Mouse (Mus musculus): ENCODE measurements around the gene Nxpe3. TPM values are rescaled to one million over a fixed set of nuclear protein-coding genes. Genes with fewer than 3 reads are reported as not detected.

Nxpe3 gene
- 0.34 and 0.37 TPM in 2 replicates for total RNA-seq (2014; rRNA removed)
- polyA plus RNA-seq (2012; rRNA removed), result 0.06 and 0.12 TPM in 2 replicates

- Histone ChIP-seq H3K27me3 (ENCODE audit: control insufficient read depth, insufficient read depth, low read length) (no peaks in the 10 kb centered on the region), H3K4me3 (ENCODE audit: insufficient read depth, low read depth, low read length) (peak within 1 kb of the TSS; percentile 71), H3K27ac (replicated peaks; ENCODE audit: insufficient read depth, low read depth, low read length) (no peak within 1 kb of the TSS), H3K79me2 (ENCODE audit: control insufficient read depth, insufficient read depth, low read length) (no peaks in the 10 kb centered on the region), H3K36me3 (ENCODE audit: control insufficient read depth, insufficient read depth, low read length) (no peaks in the 10 kb centered on the region), H3K9ac (ENCODE audit: low read depth, low read length) (peak within 1 kb of the TSS; percentile 71), H3K4me1 (ENCODE audit: control insufficient read depth, insufficient read depth, low read length) (0 out of 2 replicates have a peak, but pooled peaks cover 2% of the 10 kb centered on the region)
- TF ChIP-seq POLR2A (IDR thresholded peaks at IDR 0.05; ENCODE audit: extremely low read depth, insufficient read depth, low read length) (no peak), CTCF (IDR thresholded peaks at IDR 0.05; ENCODE audit: low read depth, low read length) (no peak)
- WGBS, result under 1% methylated on average over 74 of the region's 74 CpGs
- peak; percentile 51 for DNase-seq (ENCODE audit: extremely low read depth, low read depth, low spot score)
Observed at GRCm38 (mm10) chr16:55894893-55895650, at the start of gene Nxpe3. TSS of gene Nxpe3 (minus strand) at chr16:55895285.

GRCm38 (mm10) chr16:55940781-55941180 lies 45.7 kb upstream of the Nxpe3 start:
- Histone ChIP-seq H3K4me1 (ENCODE audit: control insufficient read depth, insufficient read depth, low read length) (no peaks in the 10 kb centered on the region), H3K27me3 (ENCODE audit: control insufficient read depth, insufficient read depth, low read length) (no peaks in the 10 kb centered on the region), H3K9ac (ENCODE audit: low read depth, low read length) (no peak overlapping the region), H3K4me3 (ENCODE audit: insufficient read depth, low read depth, low read length) (no peak overlapping the region), H3K27ac (replicated peaks; ENCODE audit: insufficient read depth, low read depth, low read length) (no peak overlapping the region), H3K36me3 (ENCODE audit: control insufficient read depth, insufficient read depth, low read length) (no peaks in the 10 kb centered on the region), H3K79me2 (ENCODE audit: control insufficient read depth, insufficient read depth, low read length) (no peaks in the 10 kb centered on the region)
- TF ChIP-seq POLR2A (IDR thresholded peaks at IDR 0.05; ENCODE audit: extremely low read depth, insufficient read depth, low read length), result no peak
- TF ChIP-seq CTCF (IDR thresholded peaks at IDR 0.05; ENCODE audit: low read depth, low read length), result no peak
- 96% methylated on average over 4 of the region's 4 CpGs for WGBS
- no peak for DNase-seq (ENCODE audit: extremely low read depth, low read depth, low spot score)

GRCm38 (mm10) chr16:55939703-55940102 lies 44.6 kb upstream of the Nxpe3 start:
- Histone ChIP-seq H3K27ac (replicated peaks; ENCODE audit: insufficient read depth, low read depth, low read length) (no peak overlapping the region), H3K9ac (ENCODE audit: low read depth, low read length) (no peak overlapping the region), H3K36me3 (ENCODE audit: control insufficient read depth, insufficient read depth, low read length) (no peaks in the 10 kb centered on the region), H3K4me1 (ENCODE audit: control insufficient read depth, insufficient read depth, low read length) (no peaks in the 10 kb centered on the region), H3K79me2 (ENCODE audit: control insufficient read depth, insufficient read depth, low read length) (no peaks in the 10 kb centered on the region), H3K4me3 (ENCODE audit: insufficient read depth, low read depth, low read length) (no peak overlapping the region), H3K27me3 (ENCODE audit: control insufficient read depth, insufficient read depth, low read length) (no peaks in the 10 kb centered on the region)
- TF ChIP-seq POLR2A (IDR thresholded peaks at IDR 0.05; ENCODE audit: extremely low read depth, insufficient read depth, low read length) (no peak), CTCF (IDR thresholded peaks at IDR 0.05; ENCODE audit: low read depth, low read length) (no peak)
- DNase-seq (ENCODE audit: extremely low read depth, low read depth, low spot score), result no peak
- 40% methylated on average over 6 of the region's 6 CpGs for WGBS

- H3K27me3 ChIP-seq (ENCODE audit: control insufficient read depth, insufficient read depth, low read length), result no peaks in the 10 kb centered on the region
- DNase-seq (ENCODE audit: extremely low read depth, low read depth, low spot score), result no peak
- no peak overlapping the region for H3K4me3 ChIP-seq (ENCODE audit: insufficient read depth, low read depth, low read length)
- TF ChIP-seq CTCF (IDR thresholded peaks at IDR 0.05; ENCODE audit: low read depth, low read length) (no peak), POLR2A (IDR thresholded peaks at IDR 0.05; ENCODE audit: extremely low read depth, insufficient read depth, low read length) (no peak)
- H3K36me3 ChIP-seq (ENCODE audit: control insufficient read depth, insufficient read depth, low read length), result no peaks in the 10 kb centered on the region
- H3K79me2 ChIP-seq (ENCODE audit: control insufficient read depth, insufficient read depth, low read length), result no peaks in the 10 kb centered on the region
- 89% methylated on average over 4 of the region's 4 CpGs for WGBS
- H3K9ac ChIP-seq (ENCODE audit: low read depth, low read length), result no peak overlapping the region
- no peak overlapping the region for H3K27ac ChIP-seq (replicated peaks; ENCODE audit: insufficient read depth, low read depth, low read length)
- no peaks in the 10 kb centered on the region for H3K4me1 ChIP-seq (ENCODE audit: control insufficient read depth, insufficient read depth, low read length)
Observed at GRCm38 (mm10) chr16:55938761-55939160, 43.7 kb upstream of the Nxpe3 start.

- Histone ChIP-seq H3K27me3 (ENCODE audit: control insufficient read depth, insufficient read depth, low read length) (no peaks in the 10 kb centered on the region), H3K27ac (replicated peaks; ENCODE audit: insufficient read depth, low read depth, low read length) (peak within 1 kb of the TSS; percentile 7; the same call in 1 of the 2 replicates), H3K4me1 (ENCODE audit: control insufficient read depth, insufficient read depth, low read length) (no peaks in the 10 kb centered on the region), H3K79me2 (ENCODE audit: control insufficient read depth, insufficient read depth, low read length) (no peaks in the 10 kb centered on the region), H3K9ac (ENCODE audit: low read depth, low read length) (peak within 1 kb of the TSS; percentile 72), H3K4me3 (ENCODE audit: insufficient read depth, low read depth, low read length) (peak within 1 kb of the TSS; percentile 65), H3K36me3 (ENCODE audit: control insufficient read depth, insufficient read depth, low read length) (no peaks in the 10 kb centered on the region)
- WGBS, result under 1% methylated on average over 24 of the region's 24 CpGs
- TF ChIP-seq POLR2A (IDR thresholded peaks at IDR 0.05; ENCODE audit: extremely low read depth, insufficient read depth, low read length) (0 out of 2 replicates have a peak, but pooled peaks have one; percentile 6), CTCF (IDR thresholded peaks at IDR 0.05; ENCODE audit: low read depth, low read length) (no peak)
- DNase-seq (ENCODE audit: extremely low read depth, low read depth, low spot score), result peak; percentile 91
Observed at GRCm38 (mm10) chr16:55934453-55935037, 39.5 kb upstream of the Nxpe3 start, which contains the start of gene Cep97. TSS of gene Cep97 (minus strand) at chr16:55934855.

All from liver, adult 2 months (tissue).